Mouse (Mus musculus): Measurements from ENCODE around the gene Ripor1.

DNA sequence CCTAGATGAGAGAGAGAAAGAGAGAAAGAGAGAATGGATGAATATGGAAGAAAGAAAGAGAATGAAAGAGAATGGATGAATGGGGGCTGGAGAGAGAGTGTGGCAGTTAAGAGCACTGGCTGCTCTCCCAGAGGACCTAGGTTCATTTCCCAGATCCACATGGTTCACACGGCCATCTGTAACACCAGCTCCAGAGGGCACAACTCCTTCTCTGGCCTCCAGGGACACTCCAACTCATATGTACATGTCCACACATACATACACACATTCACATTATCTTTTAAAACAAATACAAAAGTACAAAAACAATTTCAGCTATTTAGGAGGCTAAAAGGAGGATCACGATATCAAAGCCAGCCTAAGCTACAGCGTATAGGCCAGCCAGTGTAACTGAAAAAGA is 42.2 kb upstream of the Ripor1 start:
- TF ChIP-seq POLR2A (IDR thresholded peaks at IDR 0.05; ENCODE audit: insufficient read depth, low read length), result no peak
- no peak for TF ChIP-seq CTCF (IDR thresholded peaks at IDR 0.05; ENCODE audit: low read depth, low read length)
- TF ChIP-seq EP300 (IDR thresholded peaks at IDR 0.05; ENCODE audit: insufficient read depth, low read depth, low read length), result no peak
